Mouse (Mus musculus): ENCODE data around the gene Lpar5. TPM values are rescaled to one million over a fixed set of nuclear protein-coding genes. Genes with fewer than 3 reads are reported as not detected.

The Lpar5 gene
- total RNA-seq, 2 experiments from 2014 or later, result not detected

GRCm38 (mm10) chr6:125129710-125130402 is 62.1 kb downstream of the Lpar5 start:
- DNase-seq, result no peak

GRCm38 (mm10) chr6:125131302-125132156 is 63.8 kb downstream of the Lpar5 start, which contains the start of gene Nop2:
Gene Nop2 (plus strand): TSS chr6:125131909.
- DNase-seq, result peak; percentile 91

Small RNA genes within 50 kb of the gene (microRNA-seq; reads per million reads assigned to microRNA genes)
- 0.69 to 0.82 reads per million in 2 experiments for gene Mir7045

Other genes starting within 250 kb of the Lpar5 start
- gene Usp5, start 238.4 kb upstream of the Lpar5 start, total RNA-seq (2021), result 100 to 1,000 TPM; 102 to 104 TPM
- gene Cdca3, start 238.4 kb upstream of the Lpar5 start, total RNA-seq (2021), result 10 to 100 TPM; 77.8 to 82.6 TPM
- gene Gnb3, start 227.6 kb upstream of the Lpar5 start, total RNA-seq (2021), result 1 to 10 TPM; 2.6 to 3.9 TPM
- gene P3h3, start 210.2 kb upstream of the Lpar5 start, total RNA-seq (2021), result 10 to 100 TPM; 30.0 to 31.6 TPM
- gene Gpr162, start 203.9 kb upstream of the Lpar5 start, total RNA-seq (2021), result 1 to 10 TPM; 5.7 to 7.4 TPM
- under 1 TPM; 0.41 to 0.55 TPM for gene Cd4, start 179.7 kb upstream of the Lpar5 start, total RNA-seq (2021)
- 1 to 10 TPM in 1 of 2 experiments, under 1 TPM in 1; 0.68 to 1.0 TPM for gene Lag3, start 156.2 kb upstream of the Lpar5 start, total RNA-seq (2021)
- gene Ptms, start 147.8 kb upstream of the Lpar5 start, total RNA-seq (2021), result 100 to 1,000 TPM; 549 to 587 TPM
- gene Mlf2, start 136.5 kb upstream of the Lpar5 start, total RNA-seq (2021), result 100 to 1,000 TPM; 237 to 239 TPM
- gene Cops7a, start 102.4 kb upstream of the Lpar5 start, total RNA-seq (2021), result 100 to 1,000 TPM; 107 to 110 TPM
- gene Pianp, start 71.2 kb upstream of the Lpar5 start, total RNA-seq (2021), result 1 to 10 TPM in 1 of 2 experiments, under 1 TPM in 1; 0.69 to 1.5 TPM
- gene Zfp384, start 58.8 kb upstream of the Lpar5 start, total RNA-seq (2021), result 10 to 100 TPM; 28.5 to 30.7 TPM
- gene Ing4, start 28.2 kb upstream of the Lpar5 start, total RNA-seq (2021), result 10 to 100 TPM; 40.8 to 43.6 TPM
- 1 to 10 TPM; 1.7 to 3.2 TPM for gene Acrbp, start 18.2 kb upstream of the Lpar5 start, total RNA-seq (2021)
- gene Chd4, start 28.1 kb downstream of the Lpar5 start, total RNA-seq (2021), result 100 to 1,000 TPM; 202 to 210 TPM
- 10 to 100 TPM; 24.4 to 25.3 TPM for gene Nop2, start 64.0 kb downstream of the Lpar5 start, total RNA-seq (2021)
- gene Iffo1, start 77.3 kb downstream of the Lpar5 start, total RNA-seq (2021), result 10 to 100 TPM; 18.0 to 18.6 TPM
- 1,000 to 10,000 TPM; 3,371 to 3,611 TPM for gene Gapdh, start 98.5 kb downstream of the Lpar5 start, total RNA-seq (2021)
- 100 to 1,000 TPM; 101 to 111 TPM for gene Ncapd2, start 123.8 kb downstream of the Lpar5 start, total RNA-seq (2021)
- gene Mrpl51, start 123.9 kb downstream of the Lpar5 start, total RNA-seq (2021), result 100 to 1,000 TPM; 248 to 271 TPM
- gene Vamp1, start 147.6 kb downstream of the Lpar5 start, total RNA-seq (2021), result 1 to 10 TPM; 7.3 to 8.8 TPM
- gene Tapbpl, start 163.9 kb downstream of the Lpar5 start, total RNA-seq (2021), result 1 to 10 TPM; 3.3 to 3.6 TPM
- under 1 TPM; 0.38 to 0.41 TPM for gene Cd27, start 169.1 kb downstream of the Lpar5 start, total RNA-seq (2021)
- gene Tuba3a, start 218.1 kb downstream of the Lpar5 start, total RNA-seq (2021), result not detected
- gene Ltbr, start 246.0 kb downstream of the Lpar5 start, total RNA-seq (2021), result 10 to 100 TPM; 49.2 to 53.7 TPM

Data from heart, postnatal 4 days (tissue).